Mouse (Mus musculus) kidney, adult 11 months (tissue): ENCODE measurements around the gene Gck.
"Not testable (repeated sequence)": the region's sequence is repeated elsewhere in the genome, so short reads cannot be mapped to it uniquely, and the experiment has no call there.

Experiments
- DNase-seq: peaks from one replicate; pipeline ENCODE4 v3.0.0; 2022

Gene Gck

DNA sequence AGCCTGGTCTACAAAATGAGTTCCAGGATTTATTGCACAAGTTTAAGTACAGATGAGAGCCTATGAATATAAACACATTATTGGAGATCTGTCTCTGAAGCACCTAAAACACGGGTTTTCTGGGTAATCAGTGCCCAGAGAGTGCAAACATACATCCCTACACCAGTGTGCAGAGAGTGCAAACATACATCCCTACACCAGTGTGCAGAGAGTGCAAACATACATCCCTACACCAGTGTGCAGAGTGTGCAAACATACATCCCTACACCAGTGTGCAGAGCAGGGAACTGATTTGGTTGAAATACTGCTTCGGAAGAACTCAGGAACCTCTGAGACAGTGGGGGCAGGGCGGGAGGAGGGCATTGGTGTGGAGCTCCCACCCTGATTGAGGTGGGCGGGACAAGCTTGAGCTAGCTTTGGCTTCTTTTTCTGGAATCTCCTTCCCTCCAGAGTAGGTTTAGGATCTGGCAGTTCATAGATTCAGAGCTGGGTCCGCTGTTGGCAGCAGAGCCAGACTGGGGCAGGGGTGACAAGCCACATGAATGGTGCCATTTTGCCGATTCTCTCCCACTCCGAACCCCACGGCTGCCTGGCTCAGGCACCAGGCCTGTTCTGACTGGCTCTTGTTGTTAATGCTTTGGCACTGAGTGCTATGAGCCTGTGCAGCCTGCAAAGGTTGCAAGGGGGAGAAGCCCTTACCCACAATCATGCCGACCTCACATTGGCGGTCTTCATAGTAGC, 43.9 kb downstream of the Gck start:
- DNase-seq = no peak

DNA sequence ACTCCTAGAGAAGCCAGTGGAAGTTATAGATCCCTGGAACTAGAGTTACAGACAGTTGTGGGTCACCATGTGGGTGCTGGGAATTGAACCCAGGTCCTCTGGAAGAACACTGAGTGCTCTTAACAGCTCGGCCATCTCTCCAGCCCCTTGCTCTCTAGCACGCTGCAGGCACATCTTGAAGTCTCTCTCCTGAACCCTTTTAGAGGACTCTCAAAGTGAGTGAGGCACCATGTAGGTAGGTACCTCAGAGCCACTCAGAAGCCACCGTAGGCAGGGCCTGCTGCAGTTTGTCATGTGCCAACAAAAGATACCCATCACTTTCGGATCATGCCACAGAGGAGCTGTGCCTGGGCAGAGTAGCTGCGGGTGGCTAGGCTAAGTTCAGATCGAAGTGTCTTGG, 45.0 kb downstream of the Gck start:
- no peak for DNase-seq

DNA sequence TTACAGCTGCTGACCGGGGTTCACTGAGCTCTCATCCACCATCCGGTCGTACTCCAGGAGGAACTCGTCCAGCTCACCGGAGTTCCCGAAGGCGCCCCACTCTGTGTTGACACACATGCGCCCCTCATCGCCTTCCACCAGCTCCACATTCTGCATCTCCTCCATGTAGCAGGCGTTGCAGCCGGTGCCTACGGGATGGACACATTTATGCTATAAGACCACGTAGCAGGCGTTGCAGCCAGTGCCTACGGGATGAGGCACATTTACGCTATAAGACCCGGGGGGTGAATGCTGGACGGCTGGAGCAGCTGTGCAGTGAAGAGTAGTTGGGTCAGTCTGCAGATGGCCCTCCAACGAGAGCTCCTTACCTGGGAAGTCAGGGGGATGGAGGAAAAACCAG, 45.5 kb downstream of the Gck start:
- no peak for DNase-seq

DNA sequence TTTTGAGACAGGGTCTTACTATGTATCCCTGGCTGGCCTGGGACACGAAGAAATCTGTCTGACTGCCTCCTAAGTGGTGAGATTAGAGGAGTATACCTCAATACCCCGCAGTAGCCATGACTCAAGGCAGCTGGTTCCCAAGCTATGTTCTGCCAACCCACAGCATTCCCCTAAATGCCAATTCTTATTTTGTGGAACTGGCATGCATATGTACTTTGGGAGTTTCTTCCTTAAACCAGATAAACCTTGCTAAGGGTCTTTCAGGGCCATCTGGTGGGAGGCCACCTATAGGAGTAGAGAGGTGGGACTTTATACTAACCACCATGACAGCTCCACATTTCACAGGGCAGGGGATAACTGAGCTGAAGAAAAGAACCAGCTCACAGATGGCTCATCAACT, 46.0 kb downstream of the Gck start:
- DNase-seq = no peak

DNA sequence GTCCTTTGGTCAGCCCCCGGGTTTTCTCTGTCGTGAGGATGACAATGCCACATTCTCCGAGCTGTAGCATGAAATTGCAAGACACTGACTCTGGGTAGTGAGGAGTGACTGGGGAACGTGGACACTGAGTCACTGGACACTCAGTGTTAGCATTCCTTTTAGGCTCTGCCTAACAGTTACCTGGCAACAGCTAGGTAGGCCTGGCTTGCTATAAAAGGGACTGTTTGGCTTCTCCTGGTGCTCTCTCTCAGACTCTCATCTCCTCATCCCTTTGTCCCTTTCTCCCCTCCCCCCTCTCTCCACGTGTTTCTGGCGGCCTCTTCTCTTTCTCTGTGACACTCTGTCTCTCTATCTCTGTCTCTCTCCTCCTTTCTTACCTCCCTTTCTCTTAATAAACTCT, 47.5 kb downstream of the Gck start:
- no peak for DNase-seq

DNA sequence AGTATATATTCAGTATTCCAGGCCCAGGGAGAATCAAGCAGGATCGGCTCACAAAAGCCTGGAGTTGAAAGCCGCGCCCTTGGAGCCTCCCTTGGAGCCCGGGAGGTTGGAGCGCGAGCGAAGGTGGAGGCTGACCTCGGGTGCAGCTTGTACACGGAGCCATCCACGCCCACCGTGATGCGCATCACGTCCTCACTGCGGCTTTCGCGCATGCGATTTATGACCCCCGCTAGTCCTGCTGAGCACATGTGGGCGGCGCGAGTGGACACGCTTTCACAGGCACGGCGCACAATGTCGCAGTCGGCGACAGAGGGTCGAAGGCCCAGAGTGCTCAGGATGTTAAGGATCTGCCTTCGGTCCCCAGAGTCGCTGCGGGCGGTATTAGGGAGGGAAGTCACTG, 47.9 kb downstream of the Gck start:
- no peak for DNase-seq

DNA sequence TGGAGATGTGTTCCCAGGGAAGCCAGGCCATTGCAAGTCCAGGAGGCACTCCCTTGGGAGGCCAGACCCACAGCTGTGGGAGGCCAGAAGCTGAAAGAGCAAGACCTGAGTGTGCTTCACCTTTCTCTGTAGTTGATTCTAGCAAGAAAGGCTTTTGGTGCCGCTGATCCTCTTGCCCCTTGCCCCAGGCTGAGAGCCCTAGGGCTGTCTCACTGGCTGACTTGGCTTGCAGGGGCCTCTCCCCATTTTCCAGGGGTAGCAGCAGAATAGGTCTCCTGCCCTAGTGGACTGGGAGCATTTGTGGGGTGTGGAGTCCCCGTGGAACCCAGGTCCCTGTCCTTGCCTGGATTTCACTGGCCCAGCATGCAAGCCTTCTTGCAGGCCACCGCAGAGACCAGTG, 48.6 kb downstream of the Gck start:
- DNase-seq = no peak

DNA sequence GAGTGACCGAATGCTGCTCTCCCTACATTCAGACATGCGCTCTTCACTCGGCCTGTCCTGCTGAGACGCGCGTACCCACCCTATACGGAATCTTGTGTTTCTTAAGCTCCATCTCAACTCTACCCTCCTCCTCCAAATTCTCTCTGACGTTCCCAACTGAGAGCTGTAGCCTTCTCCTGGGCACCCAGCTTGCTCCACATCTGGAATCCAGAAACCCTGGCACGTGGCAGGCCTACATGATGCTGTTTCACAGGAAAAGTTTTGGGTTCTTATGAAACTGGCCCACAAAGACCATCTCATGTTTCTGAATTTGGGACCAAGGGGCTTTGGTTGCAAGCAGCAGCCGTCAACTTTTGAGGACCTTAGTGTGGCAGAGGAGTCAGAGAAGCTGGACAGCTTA, 50.6 kb downstream of the Gck start:
- DNase-seq = no peak

DNA sequence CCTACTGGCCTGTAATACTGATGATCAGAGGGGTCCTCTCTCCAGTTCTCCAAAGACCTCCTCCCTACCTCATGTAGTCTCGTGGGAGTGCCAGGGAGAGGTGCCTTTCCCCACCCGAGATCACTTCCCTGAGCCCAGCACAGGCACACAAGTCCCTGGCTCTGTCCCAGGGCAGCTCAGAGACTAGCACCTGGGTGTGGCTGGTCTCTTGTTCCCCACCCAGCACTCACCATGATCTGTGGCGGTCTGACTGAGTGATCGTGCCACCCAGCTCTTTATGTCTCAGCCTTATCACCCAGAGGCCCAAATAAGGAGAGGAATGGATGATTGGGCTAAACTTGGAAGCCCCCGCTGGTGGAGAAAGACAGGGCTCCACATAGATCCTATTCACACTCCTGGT, 51.4 kb downstream of the Gck start, which contains the start of gene Myl7:
Myl7 (minus strand) TSS at position 252 of the 400 bp plus-strand sequence.
- no peak for DNase-seq

DNA sequence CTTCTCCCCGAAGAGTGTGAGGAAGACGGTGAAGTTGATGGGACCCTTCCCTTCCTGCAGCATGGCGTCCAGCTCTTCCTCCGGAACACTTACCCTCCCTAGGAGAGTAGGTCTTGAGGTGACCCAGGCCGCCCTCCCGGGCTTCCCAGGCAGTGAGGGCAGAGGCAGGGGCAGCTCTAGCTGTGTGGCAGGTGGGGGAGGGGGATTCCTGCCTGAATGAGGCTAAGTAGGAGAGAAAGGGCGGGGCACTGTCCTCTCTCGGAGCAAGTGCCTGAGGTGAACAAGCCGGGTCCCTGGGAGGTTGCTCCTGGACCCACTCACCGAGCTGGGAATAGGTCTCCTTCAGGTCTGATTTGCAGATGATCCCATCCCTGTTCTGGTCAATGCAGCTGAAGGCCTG, 52.0 kb downstream of the Gck start:
- no peak for DNase-seq

DNA sequence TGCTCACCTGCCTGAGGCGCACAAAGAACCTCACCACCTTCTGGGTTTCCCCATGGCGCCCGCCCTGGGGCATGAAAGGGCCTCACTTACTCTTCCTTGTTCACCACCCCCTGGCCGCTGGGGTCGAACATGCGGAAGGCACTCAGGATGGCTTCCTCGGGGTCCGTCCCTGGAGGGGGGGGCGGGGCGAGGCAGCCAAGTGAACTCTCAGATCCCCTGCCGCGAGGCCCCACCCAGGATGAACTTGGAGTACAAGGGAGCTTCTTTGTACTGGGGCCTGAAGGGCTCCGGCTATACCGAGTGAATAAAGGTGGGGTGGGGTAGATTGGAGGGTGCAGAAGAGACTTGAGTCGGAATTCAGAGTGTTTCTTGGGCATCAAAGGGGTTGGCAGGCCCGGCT, 52.7 kb downstream of the Gck start:
- no peak for DNase-seq

DNA sequence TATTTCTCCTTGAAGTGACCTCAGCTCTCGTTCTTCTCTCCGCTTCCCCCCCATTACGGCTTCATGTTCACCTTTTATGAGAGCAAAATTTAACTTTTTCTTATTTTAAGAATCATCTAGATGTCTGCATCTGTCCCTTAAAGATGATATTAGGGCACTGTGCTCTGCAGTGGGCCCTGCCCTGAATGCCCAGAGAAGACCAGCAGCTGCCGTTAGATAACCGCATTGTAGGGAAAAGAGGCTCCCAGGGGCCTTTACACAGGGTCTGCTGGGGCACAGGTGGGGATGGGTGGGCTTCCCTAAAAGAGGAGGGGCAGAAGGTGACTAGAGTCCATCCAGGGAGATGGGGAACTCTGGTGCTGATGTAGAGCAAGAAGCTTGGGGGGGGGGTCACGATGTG, 56.1 kb downstream of the Gck start:
- DNase-seq = no peak

DNA sequence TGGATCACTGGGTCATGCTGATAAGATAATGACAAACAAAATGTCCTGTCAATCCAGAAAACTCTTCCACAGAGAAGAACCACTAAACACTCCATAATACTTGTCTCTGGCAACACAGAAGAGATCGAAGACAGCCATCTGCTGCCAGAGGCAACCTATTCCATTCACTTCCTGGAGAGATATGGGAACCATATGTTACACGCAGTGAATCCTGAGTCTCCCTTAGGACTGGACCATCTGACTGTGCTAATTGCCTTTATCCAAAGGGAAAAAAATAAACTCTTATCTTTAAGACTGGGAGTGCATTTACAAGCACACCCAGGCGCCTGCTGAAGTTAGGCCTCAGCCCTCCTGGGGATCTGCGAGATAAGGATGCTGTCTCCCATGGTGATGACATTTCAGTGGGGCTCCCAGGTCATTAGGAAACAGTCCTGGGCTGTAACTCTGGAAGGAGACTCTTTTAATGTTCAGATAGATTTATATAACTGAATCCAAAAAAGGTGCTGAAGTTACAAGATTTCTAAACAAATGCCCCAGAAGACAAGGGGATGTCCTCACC, 57.0 kb downstream of the Gck start:
- no peak for DNase-seq

DNA sequence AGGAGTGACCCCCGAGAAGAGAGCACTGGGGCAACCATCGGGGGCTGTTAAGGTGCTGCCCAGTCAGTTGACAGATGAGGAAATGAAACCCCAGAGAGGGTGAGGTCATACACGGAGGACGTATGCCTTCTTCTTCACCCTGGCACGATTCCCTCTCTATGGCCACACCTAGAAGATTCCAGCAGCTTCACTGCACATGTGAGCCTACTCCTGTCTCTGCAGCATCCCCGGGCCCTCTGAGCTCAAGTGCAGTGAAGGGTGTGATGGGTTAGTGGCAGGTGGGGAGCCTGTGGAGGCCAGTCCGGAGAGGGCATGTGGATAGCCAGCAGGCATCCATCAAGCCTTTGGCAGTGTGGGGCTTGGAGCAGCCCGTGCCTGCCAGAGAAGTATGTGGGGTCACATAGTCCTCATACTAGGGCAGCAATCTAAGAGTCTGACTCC, 57.7 kb downstream of the Gck start:
- peak; percentile 60 for DNase-seq

DNA sequence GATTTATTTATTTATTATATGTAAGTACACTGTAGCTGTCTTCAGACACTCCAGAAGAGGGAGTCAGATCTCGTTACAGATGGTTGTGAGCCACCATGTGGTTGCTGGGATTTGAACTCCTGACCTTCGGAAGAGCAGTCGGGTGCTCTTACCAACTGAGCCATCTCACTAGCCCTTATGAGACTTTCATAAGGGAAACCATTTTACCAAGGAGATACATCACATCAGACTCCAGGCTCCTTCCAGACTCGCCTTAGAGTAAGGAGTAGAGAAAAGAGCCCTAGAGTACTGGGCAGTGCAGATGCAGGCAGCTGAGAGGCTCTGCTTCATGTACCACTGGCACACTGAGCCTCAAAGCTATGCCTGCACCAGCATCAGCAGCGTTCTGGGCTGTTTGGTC, 61.3 kb downstream of the Gck start:
- DNase-seq = not testable (repeated sequence)

DNA sequence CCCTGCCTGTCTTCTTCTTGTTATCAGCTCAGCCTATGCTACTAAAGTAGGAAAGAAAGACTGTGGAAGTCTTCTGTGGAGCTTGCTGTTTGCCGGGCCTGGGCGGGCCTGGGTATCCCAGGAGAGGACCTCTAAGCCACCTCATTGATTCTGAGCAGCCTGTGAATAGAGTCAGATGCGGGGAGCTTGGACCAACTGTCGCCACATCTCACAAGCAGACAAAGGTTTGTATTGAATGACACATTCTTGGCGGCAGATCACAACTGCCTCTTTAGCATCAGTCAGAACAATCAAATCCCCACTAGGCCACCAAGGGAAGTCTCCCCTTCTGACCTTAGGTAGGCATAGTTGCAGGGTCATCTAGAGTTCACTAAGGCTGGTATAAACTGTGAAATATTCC, 62.6 kb downstream of the Gck start:
- no peak for DNase-seq

DNA sequence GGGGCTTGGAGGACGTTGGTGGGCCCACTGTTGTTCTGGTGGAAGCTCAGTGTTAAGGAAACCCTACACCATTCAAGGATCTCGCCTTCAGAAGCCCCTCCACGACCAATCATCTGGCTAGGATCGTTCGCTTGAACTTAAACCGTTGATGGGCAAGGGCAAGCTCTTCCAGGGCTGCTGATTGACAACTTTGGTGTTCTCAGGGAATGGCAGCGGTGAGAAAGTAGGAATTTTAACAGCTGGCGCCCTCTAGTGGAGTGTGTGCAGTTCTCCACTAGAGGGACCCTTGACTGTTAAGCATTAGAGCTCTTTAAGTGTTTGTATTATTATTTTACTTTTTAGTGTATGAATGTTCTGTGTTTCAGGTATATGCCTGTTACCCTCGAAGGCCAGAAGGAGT, 63.7 kb downstream of the Gck start:
- DNase-seq = no peak

DNA sequence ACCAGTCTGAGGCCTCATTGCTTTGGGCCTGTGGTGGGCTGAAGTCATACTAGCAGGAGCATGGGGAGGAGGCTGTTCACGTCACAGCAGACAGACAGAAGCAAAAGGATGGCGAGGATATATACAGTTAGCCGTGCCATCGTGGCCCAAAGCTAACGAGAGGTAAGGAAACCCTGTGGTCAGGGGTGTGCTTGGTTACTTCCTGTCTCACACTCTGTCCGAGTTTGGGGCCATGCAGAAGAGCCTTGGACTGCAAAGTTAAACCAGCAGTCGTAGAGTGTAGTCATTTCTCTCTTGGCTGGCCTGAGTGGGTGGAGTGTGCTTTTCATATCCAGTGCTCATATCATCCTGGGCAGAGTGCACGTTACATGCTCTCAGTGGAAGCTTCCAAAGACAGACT, 67.4 kb downstream of the Gck start:
- no peak for DNase-seq

DNA sequence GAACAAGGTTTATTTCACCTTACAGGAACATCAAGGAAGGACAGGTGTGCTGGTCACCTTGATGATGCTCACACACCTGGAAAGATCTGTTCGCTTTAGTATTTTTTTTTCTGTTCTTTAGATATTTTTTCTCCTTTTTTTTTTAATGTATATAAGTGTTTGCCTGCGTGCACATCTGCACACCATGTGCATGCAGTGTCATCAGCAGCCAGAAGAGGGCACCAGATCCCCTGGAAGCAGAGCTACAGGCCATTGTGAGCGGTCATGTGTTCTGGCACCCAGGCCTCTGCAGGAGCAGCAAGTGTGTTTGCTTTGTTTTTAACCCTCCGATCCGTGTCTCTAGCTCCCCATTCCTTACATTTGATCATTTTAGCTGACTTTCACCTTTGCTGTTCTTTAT, 70.0 kb downstream of the Gck start:
- peak; percentile 38 for DNase-seq

DNA sequence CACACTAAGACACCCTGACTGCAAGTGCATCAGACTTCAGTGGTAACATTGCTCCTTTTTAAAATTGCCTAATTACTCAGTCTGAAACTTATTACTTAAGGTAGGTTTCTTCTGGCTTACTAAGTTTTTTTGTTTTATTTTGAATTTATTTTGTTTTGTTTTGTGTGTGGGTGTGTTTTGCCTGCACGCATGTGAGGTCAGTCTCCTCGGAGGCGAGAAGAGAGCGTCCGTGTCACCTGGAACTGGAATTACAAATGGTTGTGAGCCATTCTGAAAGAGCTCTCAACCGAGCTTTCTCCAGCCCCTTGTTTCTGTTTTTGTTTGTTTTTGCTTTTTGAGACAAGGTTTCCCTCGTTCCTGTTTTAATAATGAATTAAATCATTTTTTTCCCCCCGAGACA, 71.2 kb downstream of the Gck start:
- no peak for DNase-seq

DNA sequence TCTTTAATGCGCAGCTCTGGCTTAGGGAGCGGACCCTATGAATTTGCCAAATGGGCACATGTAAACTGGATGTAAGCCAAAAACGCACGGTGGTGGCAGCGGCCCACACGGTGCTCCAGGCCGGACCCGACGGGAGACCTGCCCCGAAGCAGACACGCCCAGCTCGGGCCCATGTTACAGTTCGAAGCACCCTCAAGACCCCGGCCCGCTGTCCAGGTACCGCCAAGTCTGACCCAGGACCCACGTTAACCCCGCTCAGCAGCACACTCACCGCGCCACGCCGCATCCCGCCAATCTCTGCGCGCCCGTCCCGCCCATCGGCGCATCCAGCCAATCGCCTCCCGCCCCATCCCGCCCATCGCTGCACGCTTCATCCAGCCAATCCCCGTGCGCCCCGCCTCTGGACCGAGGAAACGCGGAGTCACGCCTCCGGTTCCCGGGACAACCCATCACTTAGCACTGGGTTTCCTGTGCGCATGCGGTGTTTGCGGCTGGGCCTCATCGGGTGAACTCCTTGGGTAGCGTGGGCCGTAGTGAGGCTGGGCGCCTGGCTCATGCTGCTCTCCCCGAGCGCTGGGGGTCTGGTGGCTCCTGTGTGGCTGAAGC, 71.9 kb downstream of the Gck start, which contains the start of gene Pold2:
Pold2 (minus strand) TSS at position 372 of the 606 bp plus-strand sequence.
- peak; percentile 97 for DNase-seq

DNA sequence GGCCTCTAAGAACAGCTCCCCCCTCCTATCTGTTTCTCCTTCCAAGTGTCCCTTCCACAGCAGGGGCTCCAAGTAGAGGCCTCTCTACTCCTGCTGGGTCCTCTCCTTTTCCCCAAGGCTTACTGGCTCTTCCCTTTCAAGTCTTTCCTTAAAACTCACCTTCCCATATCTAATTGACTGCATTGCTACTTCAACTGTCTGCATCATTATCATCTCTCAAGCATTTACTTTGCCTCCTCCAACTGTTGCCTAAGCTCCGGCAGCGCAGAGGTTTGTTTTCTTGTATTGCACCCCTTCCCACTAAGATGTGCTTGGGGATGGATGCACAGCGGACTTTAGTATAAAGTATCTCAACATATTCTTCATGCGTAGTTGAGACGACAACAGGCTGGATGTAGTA, 72.5 kb downstream of the Gck start:
- no peak for DNase-seq

DNA sequence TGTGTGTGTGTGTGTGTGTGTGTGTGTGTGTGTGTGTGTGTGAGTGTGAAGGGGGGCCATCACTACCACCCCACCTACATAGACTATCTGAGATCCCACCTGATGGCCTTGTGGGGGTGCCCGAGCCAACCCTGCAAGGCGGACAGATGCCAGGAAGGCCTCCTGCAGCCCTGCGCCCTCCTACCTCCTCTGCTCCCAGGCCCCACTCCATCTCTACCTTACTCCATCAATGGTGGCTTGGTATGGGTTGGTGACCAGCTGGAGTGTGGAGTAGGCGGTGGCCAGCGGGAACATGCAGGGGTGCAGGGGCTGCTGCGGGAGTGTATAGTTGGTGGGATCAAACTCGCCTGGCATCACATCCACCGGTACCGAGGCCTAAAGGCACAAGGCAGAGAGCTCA, 76.7 kb downstream of the Gck start:
- DNase-seq = no peak

DNA sequence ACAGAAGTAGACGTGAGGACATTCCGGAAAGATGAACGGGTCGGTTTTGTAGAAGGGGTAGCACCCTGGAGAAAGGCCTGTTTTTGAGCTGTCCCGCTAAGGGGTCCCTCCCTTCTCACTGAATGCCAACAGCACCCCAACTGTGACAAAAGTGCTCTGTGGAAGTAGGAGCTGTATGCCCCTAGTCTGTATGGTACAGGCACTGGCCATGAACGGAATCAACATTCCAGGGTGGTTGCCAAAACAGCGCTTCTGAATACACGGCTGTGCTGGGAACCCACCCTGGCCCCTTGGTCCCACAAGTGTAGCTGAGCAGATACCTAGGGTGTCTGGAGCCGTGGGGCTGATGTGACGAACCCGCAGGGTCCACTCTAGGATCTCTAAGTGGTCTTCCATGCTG, 77.2 kb downstream of the Gck start:
- no peak for DNase-seq

DNA sequence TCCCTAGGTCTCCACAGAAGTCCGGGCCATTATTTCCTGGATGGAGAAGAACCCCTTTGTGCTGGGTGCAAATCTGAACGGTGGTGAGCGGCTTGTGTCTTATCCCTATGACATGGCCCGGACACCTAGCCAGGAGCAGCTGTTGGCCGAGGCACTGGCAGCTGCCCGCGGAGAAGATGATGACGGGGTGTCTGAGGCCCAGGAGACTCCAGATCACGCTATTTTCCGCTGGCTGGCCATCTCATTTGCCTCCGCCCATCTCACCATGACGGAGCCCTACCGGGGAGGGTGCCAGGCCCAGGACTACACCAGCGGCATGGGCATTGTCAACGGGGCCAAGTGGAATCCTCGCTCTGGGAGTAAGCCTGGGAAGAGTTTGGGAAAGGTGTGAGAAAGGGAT, 79.8 kb downstream of the Gck start:
- no peak for DNase-seq
